Mouse (Mus musculus): ENCODE data around the gene Spryd7. TPM values are rescaled to one million over a fixed set of nuclear protein-coding genes. Genes with fewer than 3 reads are reported as not detected.
"Not testable (repeated sequence)": the region's sequence is repeated elsewhere in the genome, so short reads cannot be mapped to it uniquely, and the experiment has no call there.

Gene Spryd7
- polyA plus RNA-seq (2015; fragmentation: Nextera tagmentation; extraction: Ambion mirVana), result 43.2 and 47.0 TPM in 2 replicates

DNA sequence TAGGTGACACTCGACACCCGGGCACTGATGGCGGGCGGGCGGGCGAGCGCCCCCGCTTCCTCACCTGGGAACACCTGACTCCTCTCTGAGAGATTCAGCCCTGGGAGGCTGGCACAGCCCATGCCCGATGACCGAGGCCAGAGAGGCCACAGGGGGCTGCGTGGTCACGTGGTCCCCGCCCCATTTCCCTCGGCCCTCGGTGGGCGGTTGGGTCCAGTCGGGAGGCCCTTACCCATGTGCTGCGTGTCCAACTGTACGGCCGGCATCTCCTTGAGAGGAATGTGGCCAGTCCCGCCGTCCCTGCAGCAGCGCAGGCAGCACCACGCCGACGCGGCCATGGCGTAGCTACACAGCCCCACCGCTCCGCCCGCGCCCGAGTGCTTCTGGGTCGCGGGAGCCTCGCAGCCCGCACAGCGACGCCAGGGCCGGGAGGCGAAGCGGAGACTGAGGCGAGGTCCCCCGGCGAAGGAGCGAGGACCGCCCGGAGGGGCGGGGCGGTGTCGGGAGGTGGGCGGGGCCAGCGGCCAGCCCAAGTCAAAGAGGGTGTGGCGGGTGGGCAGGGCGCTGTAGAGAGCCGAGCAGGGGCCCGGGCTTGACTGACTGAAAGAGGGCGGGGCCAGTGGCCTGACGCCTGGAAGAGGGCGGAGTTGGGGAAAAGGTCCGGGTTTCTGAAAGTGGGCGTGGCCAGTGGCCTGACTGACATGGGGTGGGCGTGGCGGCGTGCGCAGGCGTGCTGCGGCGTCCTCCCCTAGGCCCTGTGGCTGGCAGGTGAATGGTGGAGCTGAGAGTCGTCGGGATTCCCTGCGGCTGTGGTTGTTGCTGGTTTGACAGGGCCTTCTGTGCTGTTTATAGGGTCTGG lies at the start of gene Spryd7:
TSS of gene Spryd7 (minus strand) at position 598 of the 859 bp plus-strand sequence.
- under 1% methylated on average over 71 of the region's 72 CpGs for WGBS

DNA sequence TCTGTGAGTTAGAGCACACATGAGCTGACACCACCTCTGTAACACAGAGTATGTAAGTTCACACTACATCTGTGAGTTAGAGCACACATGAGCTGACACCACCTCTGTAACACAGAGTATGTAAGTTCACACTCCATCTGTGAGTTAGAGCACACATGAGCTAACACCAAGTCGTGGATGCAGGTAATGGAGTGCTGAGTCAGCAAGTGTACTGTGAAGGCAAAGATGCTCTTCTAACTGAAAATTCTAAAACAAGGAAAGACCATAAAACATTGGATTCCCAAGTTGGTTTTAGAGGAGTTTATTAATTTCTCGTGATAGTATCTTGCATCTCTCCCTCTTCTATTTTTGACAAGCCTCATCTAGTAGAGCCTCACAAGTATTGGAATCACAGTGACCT lies 49.4 kb upstream of the Spryd7 start:
- H3K4me3 ChIP-seq; H3K4me2 ChIP-seq; H3K27me3 ChIP-seq; H3K27ac ChIP-seq (replicated peaks); H3K9ac ChIP-seq; H3K9me3 ChIP-seq; ATAC-seq (ENCODE audit: low read depth): not testable (repeated sequence)
- peaks cover 21% of the 10 kb centered on the region for H3K4me1 ChIP-seq (replicated peaks)
- 87% methylated on average over 2 of the region's 2 CpGs for WGBS
- peaks cover 48% of the 10 kb centered on the region for H3K36me3 ChIP-seq

More for the DNA sequence above, at the start of gene Spryd7:
- H3K27ac ChIP-seq (replicated peaks), result peak within 1 kb of the TSS; percentile 91
- ATAC-seq (ENCODE audit: low read depth), result peak; percentile 99
- H3K4me2 ChIP-seq, result peak within 1 kb of the TSS; percentile 68
- peak within 1 kb of the TSS; percentile 71 for H3K4me3 ChIP-seq
- no peaks in the 10 kb centered on the region for H3K27me3 ChIP-seq
- H3K9me3 ChIP-seq, result no peaks in the 10 kb centered on the region
- peak within 1 kb of the TSS; percentile 83 for H3K9ac ChIP-seq
- H3K4me1 ChIP-seq (replicated peaks), result peaks cover 4% of the 10 kb centered on the region
- no peaks in the 10 kb centered on the region for H3K36me3 ChIP-seq

DNA sequence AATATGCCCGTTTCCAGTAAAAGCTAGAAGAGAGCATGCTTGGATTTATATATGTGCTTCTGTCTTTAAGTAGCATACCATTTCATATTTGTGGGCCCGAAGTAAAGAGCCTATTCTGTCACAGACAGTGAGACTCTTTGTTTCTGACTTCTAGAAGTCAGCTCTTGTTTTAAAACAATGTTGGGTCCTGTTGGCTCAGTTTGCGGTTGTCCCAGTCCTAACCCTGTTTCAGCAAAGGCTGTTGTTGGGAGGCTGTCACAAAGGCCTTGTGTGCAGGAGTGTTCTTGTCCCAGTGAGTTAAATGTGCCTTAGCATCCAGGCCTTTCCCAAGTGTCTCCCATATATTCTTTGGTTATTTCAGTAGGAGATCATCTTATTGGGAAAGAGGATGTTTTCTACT lies 47.4 kb upstream of the Spryd7 start:
- Histone ChIP-seq H3K4me2 (no peak overlapping the region), H3K36me3 (peaks cover 48% of the 10 kb centered on the region)
- WGBS, result 82% methylated on average over 3 of the region's 3 CpGs

DNA sequence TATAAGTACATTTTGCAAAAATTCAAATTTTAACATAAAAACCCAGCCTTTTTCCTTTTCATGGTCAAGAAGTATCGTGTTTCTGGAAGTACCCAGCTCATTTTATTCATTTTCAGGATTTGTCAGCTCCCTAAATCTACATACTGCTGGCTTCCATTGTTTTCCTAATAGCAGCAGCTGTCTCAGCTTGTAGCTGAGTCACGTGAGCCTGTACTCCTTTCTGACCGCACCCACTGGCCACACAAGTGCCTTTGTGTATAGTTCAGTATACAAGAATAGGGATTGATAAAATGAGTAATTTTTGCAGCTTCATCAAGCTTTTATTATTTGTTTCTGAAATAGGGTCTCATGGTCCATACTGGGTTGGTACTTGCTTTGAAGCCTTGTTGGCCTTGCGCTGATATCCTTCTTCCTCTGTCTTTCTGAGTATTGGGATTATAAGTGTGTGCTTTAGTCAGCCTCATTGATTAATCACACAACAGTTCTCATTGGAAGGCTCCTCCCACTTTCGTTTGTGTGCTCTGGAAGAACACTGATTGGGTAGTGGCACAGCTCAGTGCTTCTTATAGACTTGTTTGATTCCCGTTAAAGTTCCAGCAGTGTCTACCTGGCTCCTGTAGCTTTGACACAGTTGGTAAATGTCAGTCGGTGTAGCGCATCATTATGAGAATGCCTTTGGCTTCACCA lies 46.5 kb upstream of the Spryd7 start:
- Histone ChIP-seq H3K4me3 (no peak overlapping the region), H3K4me2 (peak overlapping the region; percentile 23), H3K4me1 (replicated peaks) (peaks cover 32% of the 10 kb centered on the region), H3K27ac (replicated peaks) (peak overlapping the region; percentile 62), H3K9me3 (no peaks in the 10 kb centered on the region), H3K36me3 (peaks cover 48% of the 10 kb centered on the region), H3K27me3 (no peaks in the 10 kb centered on the region), H3K9ac (no peak overlapping the region)
- WGBS, result 58% methylated on average over 8 of the region's 8 CpGs
- ATAC-seq (ENCODE audit: low read depth), result no peak

More for the DNA sequence above, 47.4 kb upstream of the Spryd7 start:
- Histone ChIP-seq H3K27ac (replicated peaks) (no peak overlapping the region), H3K9ac (no peak overlapping the region), H3K4me1 (replicated peaks) (peaks cover 32% of the 10 kb centered on the region), H3K9me3 (no peaks in the 10 kb centered on the region), H3K4me3 (no peak overlapping the region), H3K27me3 (no peaks in the 10 kb centered on the region)
- ATAC-seq (ENCODE audit: low read depth), result no peak

DNA sequence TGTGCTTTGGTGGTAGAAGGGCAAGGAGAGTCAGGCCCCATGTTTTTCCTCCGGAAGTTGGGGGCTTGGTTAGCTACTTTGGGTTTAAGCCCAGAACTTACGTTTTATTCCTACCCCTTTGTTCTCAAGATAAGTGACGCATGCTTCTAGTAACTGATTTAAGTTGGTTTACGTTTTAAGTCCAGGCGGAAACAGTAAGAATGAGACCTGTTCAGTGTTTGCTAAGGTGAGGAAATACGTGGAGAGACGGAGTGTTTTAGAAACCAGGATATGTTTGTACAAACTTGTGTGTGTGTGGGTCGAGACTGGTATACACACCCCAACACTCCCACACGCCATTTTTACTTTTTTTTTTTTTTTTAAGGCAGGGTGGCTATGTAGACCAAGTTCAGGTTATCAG lies 44.7 kb upstream of the Spryd7 start:
- Histone ChIP-seq H3K36me3 (peaks cover 37% of the 10 kb centered on the region), H3K9me3 (no peaks in the 10 kb centered on the region), H3K27ac (replicated peaks) (no peak overlapping the region), H3K27me3 (no peaks in the 10 kb centered on the region), H3K4me1 (replicated peaks) (peaks cover 32% of the 10 kb centered on the region), H3K9ac (no peak overlapping the region), H3K4me3 (peak overlapping the region; percentile 83), H3K4me2 (peak overlapping the region; percentile 68)
- WGBS, result 90% methylated on average over 9 of the region's 9 CpGs
- ATAC-seq (ENCODE audit: low read depth), result no peak

DNA sequence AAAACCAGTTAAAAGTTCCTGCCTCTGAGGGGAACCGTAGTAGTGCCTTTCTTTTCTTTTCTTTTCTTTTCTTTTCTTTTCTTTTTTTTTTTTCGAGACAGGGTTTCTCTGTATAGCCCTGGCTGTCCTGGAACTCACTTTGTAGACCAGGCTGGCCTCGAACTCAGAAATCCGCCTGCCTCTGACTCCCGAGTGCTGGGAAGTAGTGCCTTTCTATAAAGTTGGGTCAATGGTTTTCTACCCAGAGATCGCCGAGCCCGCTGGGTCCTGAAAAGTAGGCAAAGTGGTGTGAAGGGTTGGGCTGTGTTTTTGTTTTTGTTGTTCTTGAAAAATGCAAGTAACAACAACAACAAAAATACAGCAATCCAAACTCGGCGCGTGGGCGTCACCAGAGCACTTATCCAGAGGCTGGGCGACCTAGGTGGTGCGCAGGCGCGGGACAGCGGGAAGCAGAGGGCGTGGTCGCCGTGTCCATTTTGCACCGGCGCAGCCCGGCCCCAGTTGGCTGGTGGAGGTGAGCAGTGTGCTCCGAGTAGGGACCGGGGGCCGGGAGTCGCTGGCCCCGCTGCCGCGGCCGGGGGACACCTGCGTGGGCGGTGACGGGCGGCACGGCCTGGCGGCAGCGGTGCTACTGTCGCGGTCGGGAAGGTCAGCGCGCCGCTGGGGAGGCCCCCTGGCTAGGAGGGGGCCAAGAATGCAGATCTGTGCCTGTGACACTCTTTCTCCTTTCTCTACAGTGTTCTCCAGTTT lies 42.5 kb upstream of the Spryd7 start:
- peak; percentile 96 for ATAC-seq (ENCODE audit: low read depth)
- Histone ChIP-seq H3K4me1 (replicated peaks) (peaks cover 32% of the 10 kb centered on the region), H3K4me2 (peak overlapping the region; percentile 68), H3K36me3 (peaks cover 16% of the 10 kb centered on the region), H3K27me3 (no peaks in the 10 kb centered on the region), H3K4me3 (peak overlapping the region; percentile 83), H3K9me3 (no peaks in the 10 kb centered on the region), H3K27ac (replicated peaks) (peak overlapping the region; percentile 84), H3K9ac (peak overlapping the region; percentile 93)
- WGBS, result 6% methylated on average over 43 of the region's 44 CpGs

DNA sequence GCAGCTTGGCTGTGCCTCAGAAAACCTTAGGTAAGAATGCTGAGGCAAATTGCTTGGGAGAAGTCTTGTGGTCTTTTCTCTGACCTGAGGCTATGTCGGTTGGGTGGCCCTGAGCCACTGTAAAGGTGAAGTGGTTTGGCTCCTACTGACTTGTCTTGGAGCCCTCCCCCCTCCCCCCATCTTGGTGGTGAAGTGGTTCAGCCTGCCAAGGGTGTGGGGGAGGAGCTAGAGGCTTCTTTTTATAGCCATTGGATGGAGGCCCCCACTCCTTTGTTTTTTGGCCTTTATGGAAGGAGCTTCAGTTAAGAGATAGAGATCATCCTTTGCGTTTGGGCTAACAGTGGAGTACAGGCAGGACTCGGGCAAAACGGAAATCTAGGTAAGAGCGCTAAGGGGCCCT lies 41.3 kb upstream of the Spryd7 start, which contains the start of gene Trim13:
TSS of gene Trim13 (plus strand) at position 280 of the 400 bp plus-strand sequence.
- peak within 1 kb of the TSS; percentile 83 for H3K4me3 ChIP-seq
- H3K4me1 ChIP-seq (replicated peaks), result peaks cover 25% of the 10 kb centered on the region
- H3K9ac ChIP-seq, result peak within 1 kb of the TSS; percentile 93
- H3K27ac ChIP-seq (replicated peaks), result no peak within 1 kb of the TSS
- H3K36me3 ChIP-seq, result peaks cover 4% of the 10 kb centered on the region; the same call in 1 of the 2 replicates
- no peak for ATAC-seq (ENCODE audit: low read depth)
- peak within 1 kb of the TSS; percentile 68 for H3K4me2 ChIP-seq
- 39% methylated on average over 5 of the region's 5 CpGs for WGBS
- H3K27me3 ChIP-seq, result no peaks in the 10 kb centered on the region
- no peaks in the 10 kb centered on the region for H3K9me3 ChIP-seq

DNA sequence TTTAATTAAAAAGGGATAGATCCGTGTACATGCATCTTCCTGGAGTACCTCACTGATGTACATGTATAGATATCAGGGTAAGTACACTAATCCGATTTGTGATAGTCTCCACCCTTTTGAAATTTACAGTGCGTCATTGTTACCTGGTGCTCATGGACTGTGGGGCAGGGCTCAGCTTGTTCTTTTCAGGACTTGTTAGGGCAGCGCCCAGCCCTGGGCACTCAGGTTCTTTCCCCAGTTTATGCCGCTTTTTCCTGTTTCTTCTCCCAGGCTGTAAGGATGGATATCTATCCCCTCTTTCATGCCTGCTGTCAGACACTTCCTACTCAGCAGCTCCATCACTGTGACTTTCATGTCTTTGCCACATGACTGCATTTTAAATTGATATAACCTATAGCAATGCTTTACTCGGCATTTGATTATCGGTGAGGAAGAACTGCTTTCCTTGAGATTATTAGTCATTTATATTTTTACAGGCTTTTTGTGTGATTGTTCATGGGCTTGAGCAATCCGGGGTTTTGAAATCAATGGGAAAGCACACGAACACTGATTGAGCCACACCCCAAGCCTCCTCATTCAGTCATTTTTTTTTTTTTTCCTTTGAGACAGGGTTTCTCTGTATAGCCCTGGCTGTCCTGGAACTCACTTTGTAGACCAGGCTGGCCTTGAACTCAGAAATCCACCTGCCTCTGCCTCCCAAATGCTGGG lies 40.2 kb upstream of the Spryd7 start:
- H3K4me2 ChIP-seq, result no peak overlapping the region
- peaks cover 19% of the 10 kb centered on the region for H3K4me1 ChIP-seq (replicated peaks)
- no peak for ATAC-seq (ENCODE audit: low read depth)
- no peak overlapping the region for H3K4me3 ChIP-seq
- H3K36me3 ChIP-seq, result peaks cover 3% of the 10 kb centered on the region; the same call in 1 of the 2 replicates
- no peaks in the 10 kb centered on the region for H3K9me3 ChIP-seq
- H3K9ac ChIP-seq, result no peak overlapping the region
- 90% methylated on average over 9 of the region's 9 CpGs for WGBS
- no peak overlapping the region for H3K27ac ChIP-seq (replicated peaks)
- no peaks in the 10 kb centered on the region for H3K27me3 ChIP-seq

DNA sequence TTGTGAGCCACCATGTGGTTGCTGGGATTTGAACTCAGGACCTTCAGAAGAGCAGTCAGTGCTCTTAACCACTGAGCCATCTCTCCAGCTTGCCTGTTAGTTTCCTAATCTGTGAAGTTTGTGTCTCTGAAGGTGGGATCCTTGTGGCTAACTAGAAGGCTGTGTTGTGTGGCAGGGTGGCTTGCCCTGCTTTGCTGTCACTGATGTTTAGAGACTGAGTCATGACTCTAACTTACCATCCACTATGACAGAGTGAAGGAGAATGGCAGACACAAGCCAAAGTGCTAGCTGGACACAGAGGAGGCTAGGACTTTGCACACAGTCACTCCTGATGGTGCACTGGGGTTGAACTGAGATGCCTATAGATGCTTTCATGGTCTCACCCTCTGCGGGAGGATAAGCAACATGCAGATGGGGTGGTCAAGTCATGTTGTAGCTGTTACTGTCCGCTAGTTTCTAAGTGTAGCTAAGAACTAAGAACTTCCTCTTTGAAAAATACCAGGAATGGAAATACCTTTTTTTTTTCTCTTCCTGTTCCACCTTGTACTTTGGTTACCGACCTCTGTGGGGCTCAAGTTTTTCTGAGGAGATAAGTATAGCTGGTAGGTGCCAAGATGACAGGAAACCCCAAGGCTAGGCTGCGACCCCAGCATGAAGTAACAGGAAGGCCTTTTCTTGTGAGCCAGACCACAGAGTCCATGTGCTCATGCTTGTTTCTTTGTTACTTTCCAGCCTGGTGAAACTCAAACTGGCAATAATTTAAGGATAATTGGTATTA lies 32.8 kb upstream of the Spryd7 start:
- Histone ChIP-seq H3K36me3 (no peaks in the 10 kb centered on the region), H3K4me3 (no peak overlapping the region), H3K27me3 (no peaks in the 10 kb centered on the region), H3K4me2 (no peak overlapping the region), H3K9ac (no peak overlapping the region), H3K4me1 (replicated peaks) (no peaks in the 10 kb centered on the region), H3K9me3 (no peaks in the 10 kb centered on the region), H3K27ac (replicated peaks) (no peak overlapping the region)
- 86% methylated on average over 4 of the region's 4 CpGs for whole genome bisulfite sequencing
- ATAC-seq (ENCODE audit: low read depth), result no peak

DNA sequence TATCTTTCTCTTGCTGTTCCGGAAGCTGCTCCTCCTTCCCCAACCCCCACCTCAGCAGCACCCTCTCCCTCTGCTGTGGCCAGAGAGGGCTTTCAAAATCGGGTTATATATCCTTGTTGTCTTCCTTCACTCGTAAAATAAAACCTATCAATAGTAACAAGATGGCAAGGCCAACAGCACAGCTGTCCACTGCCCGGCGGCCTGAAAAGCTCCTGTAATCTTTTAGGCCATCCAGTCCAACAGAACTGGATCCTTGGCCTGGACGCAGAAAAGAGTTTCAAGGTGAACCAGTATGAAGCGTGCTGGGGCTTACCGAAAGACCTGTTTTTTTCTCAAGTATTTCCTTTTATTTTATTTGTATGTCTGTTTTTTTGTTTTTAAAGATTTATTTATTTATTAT lies 19.3 kb upstream of the Spryd7 start:
- no peaks in the 10 kb centered on the region for H3K36me3 ChIP-seq
- H3K4me3 ChIP-seq, result no peak overlapping the region
- no peaks in the 10 kb centered on the region for H3K9me3 ChIP-seq
- no peak overlapping the region for H3K4me2 ChIP-seq
- WGBS, result 91% methylated on average over 8 of the region's 8 CpGs
- ATAC-seq (ENCODE audit: low read depth), result no peak
- H3K9ac ChIP-seq, result no peak overlapping the region
- no peaks in the 10 kb centered on the region for H3K27me3 ChIP-seq
- no peaks in the 10 kb centered on the region for H3K4me1 ChIP-seq (replicated peaks)
- H3K27ac ChIP-seq (replicated peaks), result no peak overlapping the region

DNA sequence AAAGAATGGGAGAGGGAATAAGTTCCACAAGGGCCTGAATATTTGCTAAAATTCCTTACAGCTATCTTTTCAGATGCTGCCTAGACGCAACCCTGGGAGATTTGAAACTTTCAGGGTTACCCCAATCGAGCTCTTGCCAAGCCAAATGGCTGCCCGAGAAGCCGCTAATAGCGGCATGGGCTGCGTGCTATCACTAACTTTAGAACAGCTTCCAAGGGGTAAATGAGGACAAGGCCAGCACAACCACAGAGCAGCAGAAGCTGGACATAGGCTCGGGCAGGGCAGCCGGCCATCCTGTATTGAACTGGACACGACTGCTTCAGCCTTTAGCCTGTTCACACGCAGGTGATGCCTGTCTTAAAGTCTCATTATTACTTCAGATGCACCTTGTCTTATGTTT lies 18.4 kb upstream of the Spryd7 start:
- Histone ChIP-seq H3K27ac (replicated peaks) (no peak overlapping the region), H3K4me3 (no peak overlapping the region), H3K4me2 (no peak overlapping the region), H3K27me3 (no peaks in the 10 kb centered on the region), H3K9ac (no peak overlapping the region), H3K9me3 (no peaks in the 10 kb centered on the region), H3K4me1 (replicated peaks) (no peaks in the 10 kb centered on the region), H3K36me3 (no peaks in the 10 kb centered on the region)
- ATAC-seq (ENCODE audit: low read depth), result no peak
- 89% methylated on average over 10 of the region's 10 CpGs for WGBS
